Mouse (Mus musculus): Measurements from ENCODE around the gene Hoxa10.
A peak's percentile ranks its signal among the peaks of the same experiment; 100 is the strongest.

Hoxa10 gene

DNA sequence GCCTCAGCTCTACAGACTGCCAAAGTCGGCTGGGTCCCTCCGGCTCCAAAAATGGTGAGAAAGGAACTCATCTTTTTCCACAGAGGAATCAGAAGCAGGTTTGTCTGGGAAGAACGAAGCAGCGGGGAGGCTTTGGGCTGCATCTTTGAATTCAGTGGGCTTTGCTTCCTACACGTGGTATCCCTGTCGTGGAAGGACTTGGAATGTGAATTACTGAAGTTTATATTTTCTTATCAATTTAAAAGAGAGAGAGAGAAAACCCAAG is 22.6 kb upstream of the Hoxa10 start:
- DNase-seq (ENCODE audit: low read depth in 1 of 2, low spot score in 2 of 2), result no peak

DNA sequence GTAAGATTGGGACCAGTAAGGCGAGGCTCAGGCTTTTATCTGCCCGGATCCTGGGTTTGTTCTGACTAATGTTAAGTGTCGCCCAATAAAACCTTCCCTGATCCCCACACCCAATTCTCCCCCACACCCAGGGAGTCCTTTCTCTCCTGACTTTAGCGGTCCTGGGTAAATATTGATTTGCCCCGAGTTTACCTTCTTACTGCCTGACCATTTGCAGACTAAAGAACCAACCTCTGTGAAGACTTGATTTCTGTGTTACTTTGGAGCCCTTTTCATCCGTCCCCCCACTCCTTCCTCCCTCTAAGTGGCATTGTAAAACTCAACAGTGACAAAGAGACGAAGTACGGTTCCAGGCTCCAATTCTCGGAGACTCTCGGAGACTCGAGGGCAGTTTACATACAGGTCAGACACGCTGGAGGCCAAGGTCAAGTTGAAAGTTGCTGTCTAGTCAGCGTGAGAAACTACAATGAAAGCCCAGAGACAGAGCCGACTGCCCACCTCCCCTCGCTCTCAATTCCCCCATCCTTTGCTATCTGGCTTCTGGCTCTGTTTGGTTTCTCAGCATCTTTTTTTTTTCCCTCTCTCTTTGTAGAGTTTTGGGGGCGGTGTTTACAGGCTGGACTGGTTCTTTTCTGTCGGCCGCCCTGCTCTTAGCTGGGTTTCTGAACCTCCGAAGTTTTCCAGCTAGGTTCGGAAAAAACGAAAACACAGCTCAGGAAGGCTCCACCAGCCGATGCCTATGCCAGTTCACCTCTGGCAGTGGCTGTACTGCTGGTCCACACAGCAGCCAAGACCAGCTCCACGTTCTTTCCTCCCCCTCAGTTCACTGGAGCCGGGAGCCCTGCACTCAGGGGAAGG is 22.0 kb upstream of the Hoxa10 start:
- DNase-seq (ENCODE audit: low read depth in 1 of 2, low spot score in 2 of 2), result no peak

DNA sequence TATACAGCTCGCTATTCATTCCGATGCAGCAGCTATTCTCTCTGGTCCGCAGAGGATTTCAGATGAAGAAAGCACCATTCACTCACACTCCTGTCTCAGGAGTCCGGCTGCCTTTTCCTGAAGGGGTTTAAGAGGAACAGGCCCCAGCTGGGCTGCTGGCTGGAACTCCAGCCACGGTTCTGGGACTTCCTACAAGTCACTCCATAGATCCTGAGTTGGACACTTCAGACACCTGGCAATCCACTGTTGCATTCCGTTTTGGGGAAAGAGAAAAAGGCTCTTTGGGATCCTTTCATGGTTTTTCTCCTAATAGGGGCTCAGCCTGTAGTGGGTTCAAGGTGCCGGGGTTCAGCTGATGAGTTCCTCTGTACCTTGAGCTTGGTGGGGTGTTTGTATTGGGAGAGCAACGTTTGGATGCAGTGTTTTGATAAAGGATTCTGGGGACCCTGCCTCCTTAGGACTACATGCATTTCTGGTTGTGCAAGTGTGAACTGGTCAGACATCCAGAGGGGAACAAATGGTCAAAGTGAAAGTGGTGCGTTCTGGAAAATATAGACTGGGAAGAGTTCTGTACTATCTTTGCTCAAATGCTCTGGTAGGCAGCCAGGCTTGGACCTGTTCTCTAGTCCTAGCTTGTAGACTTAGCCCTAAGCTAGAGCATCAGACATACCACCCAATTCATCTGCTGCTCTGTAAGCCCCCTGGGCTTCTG is 21.3 kb upstream of the Hoxa10 start:
- DNase-seq (ENCODE audit: low read depth in 1 of 2, low spot score in 2 of 2), result no peak

DNA sequence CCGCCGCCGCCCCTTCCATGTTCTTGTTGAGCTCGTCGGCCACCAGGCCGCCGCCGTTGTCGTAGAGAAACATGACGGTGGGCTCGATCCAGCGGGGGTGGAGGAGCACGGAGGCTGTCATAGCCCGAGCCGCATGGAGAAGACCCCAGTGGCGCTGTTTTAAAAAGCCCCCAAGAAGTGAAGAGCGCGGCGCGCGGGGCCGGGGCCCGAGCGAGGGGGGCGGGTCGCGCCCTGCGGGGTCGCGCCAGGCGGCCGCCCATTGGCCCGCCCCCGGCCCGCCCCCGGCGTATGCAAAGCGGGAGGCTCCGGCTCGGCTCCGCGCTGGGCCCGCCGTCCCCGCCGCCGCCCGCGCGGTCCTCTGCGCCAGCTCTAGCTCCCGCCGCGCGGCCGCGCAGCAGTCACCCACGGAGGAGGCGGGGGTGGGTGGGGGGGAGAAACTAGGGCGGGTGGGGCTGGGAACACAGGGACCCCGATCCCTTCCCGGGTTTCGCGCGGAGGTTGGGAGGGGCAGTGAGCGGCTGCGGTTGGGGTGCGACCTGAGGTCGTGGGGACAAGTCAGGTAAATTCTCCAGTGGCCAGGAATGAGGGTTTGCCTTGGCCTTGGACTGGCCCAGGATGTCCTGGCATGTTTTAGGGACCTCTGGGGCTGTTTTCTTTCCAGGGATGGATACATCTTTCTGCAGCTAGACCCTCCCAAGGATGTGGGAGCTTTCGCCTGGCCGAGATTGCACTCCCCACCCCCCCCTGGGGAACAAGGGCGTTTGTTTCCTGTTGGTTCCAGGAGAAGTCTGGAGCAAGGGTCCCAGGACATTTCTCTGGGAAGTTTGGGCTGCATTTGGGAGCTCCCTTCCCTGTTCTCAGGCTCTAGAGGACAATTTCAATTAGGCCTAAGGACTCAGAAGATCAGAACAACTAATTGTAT is 20.3 kb upstream of the Hoxa10 start, which contains the start of gene Hoxa13:
Gene Hoxa13 (minus strand): TSS at position 227 of the 922 bp plus-strand sequence.
- no peak for DNase-seq (ENCODE audit: low read depth in 1 of 2, low spot score in 2 of 2)

DNA sequence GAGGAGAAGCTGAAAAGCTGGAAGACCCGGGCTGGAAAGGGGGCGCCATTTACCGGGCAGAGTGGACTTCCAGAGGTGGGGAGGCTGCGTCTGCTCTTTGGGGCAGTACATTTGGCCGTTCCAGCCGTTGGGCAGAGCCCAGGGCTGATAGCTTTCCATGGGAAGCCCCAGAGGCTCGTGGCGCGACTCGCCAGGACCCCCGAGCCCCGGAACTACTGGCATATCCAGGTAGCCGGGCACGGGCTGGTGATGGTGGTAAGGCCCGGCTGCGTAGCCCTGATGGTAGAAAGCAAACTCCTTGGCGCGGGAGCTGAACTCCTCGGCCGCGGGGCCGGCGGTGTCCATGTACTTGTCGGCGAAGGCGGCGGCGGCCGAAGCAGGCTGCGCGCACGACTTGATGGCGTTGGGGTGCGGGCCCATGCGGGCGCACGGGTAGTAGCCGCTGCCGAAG is 19.2 kb upstream of the Hoxa10 start:
- no peak for DNase-seq (ENCODE audit: low read depth in 1 of 2, low spot score in 2 of 2)

DNA sequence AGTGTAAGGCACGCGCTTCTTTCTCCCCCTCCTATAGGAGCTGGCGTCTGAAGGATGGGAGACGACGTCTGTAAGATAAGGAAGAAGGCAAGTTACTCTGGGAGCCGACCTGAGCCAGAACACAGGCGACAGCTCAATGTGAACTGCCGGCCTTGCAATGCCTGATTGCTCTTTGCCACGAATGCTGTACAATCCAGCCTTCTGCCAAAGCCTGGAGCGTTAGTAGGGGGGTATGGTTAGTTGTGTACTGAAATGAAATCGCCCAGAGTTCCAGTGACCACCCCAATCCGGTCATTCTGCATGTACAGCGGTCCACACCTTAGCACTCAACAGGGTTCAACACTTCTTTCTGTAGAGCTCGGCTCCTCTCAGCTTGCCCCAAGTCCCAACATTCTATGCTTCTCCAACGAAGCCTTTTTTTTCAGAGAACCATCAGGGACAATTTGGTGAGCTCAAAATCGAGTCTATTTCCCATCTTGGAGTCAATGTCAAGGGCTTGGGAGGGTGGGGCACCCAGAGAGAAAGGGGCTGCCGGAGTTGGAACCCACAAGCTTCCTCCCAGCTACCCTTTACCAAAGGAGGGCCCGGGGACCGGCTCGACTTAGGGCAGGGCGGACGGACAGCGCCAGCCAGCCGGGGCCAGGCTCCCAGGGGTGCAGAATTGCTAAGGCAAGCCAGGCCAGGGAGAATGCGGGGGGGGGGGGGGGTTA is 18.6 kb upstream of the Hoxa10 start:
- DNase-seq (ENCODE audit: low read depth in 1 of 2, low spot score in 2 of 2), result no peak

DNA sequence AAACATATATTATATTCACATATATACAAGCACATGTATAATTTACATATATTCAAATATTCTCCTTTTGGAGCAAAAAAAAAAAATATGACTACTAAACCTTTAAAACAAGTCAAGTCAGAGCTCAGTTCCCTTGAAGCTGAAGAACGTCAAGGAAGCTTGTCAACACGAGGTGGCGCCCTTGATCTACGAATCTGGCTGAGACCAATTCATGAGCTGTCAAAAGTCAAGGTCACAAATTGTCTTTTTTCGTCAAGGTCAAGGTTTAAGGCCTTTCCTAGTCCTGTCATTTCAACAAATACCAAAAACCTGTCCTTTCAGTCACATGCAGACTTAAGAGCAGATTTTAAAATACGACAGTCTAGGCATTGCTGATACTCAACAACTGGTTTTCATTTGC is 16.3 kb upstream of the Hoxa10 start:
- DNase-seq (ENCODE audit: low read depth in 1 of 2, low spot score in 2 of 2), result peak in 1 of 2 experiments; percentile 65

DNA sequence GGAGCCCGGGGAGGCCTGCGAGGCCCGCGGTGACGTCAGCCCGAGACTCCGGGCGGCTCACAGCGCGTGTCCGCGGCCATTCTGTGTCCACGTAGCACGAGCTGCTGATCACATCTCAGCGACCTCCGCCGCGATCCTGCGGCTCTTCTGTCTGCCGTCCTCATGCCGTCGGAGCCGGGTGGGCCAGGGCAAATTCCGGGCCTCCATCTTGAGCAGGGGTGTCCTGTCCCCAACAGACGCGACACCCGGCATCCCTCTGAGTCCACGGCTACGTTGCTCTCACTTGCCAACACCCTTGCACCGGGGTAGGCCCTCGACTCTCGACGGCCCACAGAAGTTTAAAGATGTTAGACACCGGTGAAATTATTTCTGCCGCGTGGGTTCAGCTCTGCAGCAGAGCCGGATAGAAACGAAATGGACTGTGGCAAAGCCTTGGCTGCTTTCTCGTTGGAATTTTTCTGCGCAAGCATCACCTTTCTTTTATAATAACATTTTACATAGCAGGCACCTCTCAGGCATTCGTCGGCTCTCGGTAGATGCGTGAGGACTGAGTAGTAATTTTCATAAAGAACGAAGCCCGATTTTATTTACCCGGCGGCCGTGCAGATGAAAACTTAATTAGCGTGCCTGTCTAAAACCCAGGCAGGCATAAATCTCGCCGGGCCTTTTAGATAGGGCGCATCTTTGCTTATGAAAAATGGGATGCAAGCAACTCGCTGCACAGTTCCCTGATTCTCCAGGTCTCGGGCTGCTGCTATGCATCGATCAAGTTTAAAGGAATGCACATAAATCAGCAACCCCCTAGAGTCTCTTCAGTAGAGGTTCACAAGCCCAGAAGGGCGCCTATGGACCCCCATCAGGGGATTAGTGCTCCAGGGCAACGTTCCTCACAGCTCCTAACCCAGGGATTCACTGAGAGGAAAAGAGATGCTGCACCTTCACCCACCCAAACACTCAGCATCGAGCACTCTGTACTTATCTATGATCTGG is 13.2 kb upstream of the Hoxa10 start:
- peak in 1 of 2 experiments; percentile 13 for DNase-seq (ENCODE audit: low read depth in 1 of 2, low spot score in 2 of 2)

DNA sequence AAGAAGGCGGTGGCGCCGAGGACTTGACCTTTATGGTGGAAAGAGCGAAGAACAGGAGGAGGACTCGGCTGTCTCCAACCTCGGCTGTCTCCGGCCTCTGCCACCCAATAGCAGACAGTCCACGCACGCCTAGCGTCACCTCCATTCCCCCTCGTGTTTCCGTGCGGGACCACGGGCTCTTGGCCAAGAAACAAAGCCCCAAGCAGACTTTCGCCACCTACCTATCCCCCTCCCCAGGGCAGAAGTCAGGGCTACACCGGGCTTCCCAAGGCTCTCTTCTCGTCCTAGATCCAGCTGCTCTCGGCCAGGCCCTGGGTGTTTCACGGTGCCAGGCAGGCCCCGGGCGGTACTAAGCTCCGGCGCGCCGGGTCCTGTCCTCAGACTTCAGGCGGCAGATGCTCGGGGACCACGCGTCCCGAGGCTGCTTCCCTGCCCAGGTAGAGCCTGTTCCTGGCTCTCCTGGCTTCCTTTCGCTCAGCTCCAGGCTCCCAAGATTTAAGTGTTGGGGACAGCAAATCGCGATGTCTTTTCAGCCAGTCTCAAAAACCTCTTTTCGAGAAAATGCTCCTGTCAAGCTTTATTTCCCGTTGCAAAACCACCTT is 12.2 kb upstream of the Hoxa10 start:
- DNase-seq (ENCODE audit: low read depth in 1 of 2, low spot score in 2 of 2), result no peak

DNA sequence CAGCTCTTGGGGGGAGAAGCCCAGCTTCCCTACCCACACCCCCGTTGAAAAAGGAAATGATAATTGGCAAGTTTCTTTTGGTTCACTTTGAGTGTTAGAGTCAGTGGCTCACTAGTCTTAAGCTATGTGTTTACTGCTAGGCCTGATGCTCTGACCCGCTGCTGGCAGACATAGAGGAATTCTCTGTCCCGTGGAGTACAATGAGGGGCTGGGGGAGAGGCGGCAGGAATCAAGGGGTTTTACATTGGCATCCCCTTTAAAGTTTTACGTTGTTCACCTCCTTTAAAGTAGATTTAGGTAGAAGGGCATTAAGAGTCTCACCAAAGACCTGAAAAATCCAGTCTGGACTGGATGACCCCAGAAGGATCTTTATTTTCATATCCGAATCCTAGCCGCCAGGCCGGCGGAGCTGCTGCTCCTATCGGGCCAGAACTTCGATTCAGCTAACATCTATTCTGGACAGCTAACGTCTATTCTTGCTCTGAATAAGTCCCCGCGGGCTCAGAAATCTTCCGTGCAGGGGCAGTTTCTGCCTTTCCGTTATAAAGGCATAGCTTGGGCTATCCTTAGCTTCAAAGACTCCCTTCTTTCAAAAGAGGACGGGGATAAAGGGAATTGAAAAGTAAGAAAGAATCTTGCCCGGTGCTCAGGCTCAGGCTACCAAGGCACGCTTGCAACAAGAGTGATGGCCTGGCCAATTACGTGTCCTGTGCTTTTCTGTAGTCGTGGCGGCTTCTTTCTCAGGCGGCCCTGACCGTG is 11.5 kb upstream of the Hoxa10 start:
- no peak for DNase-seq (ENCODE audit: low read depth in 1 of 2, low spot score in 2 of 2)

DNA sequence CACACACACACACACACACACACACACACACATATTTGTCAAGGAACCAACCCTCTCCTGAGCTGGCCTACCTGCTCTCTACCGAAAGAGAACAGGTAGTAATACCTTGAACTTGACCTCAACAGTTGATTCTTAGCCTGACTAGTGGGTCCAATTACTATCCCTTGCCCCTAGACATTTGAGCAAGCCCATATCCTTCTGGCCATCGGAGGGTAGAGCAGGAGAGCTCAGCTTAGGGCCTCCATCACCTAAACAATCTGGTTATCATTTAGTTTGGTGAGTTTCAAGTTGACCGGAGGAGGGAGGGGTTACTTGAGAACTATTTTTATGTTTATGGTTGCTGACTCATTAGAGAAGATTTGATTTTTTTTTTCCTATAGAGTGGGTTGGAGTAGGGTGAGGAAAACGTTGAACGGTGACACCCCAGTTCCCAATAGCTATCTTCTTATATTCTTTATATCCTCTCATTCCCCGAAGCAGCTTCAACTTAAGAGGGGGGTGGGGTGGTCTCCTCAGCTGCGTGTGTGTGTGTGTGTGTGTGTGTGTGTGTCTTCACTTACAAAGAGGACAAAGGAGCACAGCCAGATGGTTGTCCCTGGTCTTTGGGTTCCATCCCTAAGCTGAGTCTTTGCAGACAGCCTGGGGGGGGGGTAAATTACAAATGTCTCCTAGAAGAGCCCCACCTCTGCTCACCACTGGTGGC is 10.7 kb upstream of the Hoxa10 start:
- no peak for DNase-seq (ENCODE audit: low read depth in 1 of 2, low spot score in 2 of 2)

DNA sequence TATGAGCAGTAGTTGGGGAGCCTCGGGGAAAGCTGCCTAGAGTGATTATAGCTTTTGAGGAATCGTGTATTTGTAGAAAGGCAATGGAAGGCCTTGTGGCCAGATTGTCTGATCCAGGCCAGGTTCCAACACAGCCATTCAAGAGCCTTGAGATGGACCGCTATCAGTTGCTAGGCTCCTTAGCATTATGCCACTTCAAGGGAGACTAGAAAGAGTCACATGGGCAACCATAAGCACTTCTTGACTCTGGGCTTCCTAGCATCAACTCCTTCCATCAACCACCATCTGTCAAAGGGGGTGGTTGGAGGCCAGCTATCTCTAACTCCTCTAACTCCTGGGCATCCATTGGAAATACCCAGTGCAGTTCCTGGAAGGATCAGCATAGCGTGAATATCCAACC is 9.2 kb upstream of the Hoxa10 start:
- no peak for DNase-seq (ENCODE audit: low read depth in 1 of 2, low spot score in 2 of 2)

DNA sequence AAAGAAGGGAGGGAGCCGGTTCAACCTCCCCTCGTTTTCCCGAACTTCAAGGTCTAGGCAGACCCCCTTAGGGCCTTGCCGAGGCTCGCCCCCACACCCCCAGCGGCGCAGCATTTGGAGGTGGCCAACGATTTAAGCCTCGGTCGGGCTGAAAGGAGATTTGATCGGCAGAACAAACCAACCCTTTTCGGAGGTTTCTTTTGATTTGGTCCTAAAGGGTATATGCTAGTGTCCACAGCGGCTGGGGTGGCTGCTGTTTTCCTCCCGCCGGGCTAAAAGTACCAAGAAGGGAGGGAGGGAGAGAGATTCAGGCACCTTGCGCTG is 8.7 kb upstream of the Hoxa10 start:
- no peak for DNase-seq (ENCODE audit: low read depth in 1 of 2, low spot score in 2 of 2)

DNA sequence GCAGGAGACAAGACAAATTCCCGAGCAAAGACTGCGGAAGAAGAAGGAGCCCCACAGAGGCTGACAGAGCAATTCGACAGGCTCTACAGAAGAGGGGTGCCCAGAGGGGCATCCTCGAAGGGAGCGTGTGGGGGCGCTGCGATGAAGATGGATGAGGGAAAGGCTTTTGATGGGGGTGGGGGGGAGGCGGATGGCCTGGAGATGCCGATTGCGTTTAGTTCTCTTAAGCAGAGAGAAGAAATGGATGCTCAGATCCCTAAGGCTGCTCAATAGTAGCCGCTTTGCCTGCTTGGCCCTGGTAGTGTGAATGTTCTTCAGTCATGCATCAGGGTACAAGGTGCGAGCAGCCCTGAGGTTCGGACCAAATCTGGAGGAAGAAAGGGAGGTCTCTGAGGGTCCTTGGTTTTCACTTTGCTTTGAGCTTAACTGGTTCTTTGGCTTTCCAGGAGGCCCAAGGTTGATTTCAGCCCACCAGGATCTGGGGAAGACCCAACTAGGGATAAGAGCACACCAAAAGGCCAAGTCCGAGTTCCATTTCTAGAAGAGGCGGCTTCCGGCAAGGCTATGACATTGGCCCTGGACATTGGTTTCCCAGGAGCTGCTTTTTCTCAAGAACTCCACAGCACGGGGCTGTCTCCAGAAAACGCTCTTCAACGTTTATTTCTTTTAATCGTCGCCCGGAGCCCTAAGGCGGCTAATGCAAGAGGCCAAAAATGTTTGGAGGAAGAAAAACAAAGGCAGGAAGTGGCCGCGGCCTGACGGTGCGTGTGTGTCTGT is 8.2 kb upstream of the Hoxa10 start:
- no peak for DNase-seq (ENCODE audit: low read depth in 1 of 2, low spot score in 2 of 2)

DNA sequence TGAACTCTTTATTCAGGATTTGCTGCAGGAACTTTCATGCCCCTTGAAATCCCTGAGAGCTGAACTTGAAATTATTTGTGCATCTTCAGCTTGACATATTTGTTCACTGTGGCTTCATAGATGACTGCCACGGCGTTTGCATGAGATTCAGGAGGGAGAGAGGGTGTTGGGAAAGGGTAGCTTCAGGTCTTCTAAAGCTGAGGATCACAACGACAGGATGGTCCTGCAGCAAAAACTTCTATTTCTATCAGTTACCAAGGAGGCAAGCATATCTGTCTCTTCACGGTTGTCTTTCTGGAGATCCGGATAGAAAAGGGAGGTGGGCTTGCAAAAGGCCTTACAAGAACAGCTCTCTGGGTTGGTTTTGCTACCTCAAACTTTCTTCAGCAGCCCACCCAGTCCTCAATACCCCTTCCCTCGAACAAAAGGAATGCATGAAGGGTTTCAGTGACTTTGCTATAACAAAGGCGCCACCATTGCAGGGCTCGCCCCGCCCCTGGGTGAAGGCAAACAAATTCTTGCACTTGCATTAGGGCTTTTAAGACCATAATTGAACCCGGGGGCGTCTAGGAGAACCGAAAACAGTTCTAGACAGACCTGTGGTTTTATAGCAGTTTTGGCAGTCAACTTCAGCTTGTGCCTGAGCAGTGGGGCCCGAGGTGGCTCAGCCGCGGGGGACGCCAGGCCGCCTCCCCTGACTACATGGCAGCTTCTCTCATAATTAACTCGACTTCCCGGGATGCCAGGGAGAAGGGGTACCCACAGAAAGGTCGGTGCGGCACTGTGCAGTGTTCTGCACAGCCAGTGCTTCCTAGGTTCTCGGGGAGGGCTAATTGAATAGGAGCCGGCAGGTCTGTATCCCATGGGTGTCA is 7.3 kb upstream of the Hoxa10 start:
- no peak for DNase-seq (ENCODE audit: low read depth in 1 of 2, low spot score in 2 of 2)

DNA sequence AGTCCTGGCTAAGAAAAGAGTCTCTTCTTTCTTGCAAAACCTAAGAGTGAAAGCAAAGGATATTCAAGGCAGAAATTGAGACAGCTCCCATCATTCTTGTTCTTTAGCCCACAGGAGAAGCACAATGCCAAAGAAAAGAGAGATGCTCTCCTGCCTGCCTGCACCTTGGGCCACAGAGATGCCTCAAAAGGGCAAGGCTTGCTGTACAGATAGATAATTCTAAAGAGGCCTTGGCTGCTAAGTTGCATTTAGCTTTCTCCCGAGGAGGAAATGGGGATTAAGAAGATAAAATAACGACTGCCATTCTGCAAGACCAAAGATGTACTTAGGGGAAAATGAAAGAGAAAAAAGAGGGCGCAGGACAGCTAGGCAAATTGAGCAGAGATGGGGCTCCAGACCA is 6.3 kb upstream of the Hoxa10 start:
- no peak for DNase-seq (ENCODE audit: low read depth in 1 of 2, low spot score in 2 of 2)
